Mouse (Mus musculus) layer of hippocampus, adult 8-10 months (tissue): ENCODE data around the gene Lig1. TPM values are rescaled to one million over a fixed set of nuclear protein-coding genes. Genes with fewer than 3 reads are reported as not detected.
"Not testable (repeated sequence)": the region's sequence is repeated elsewhere in the genome, so short reads cannot be mapped to it uniquely, and the experiment has no call there.

ENCODE experiments used
- DNase-seq, 2 experiments: peaks; one replicate each; pipeline ENCODE4 v3.0.0; 2022; ENCODE audit warnings: low spot score in 2 of 2
- total RNA-seq, 4 experiments: library from RNA; stranded (reverse); gene quantifications; 2 replicates each; pipeline ENCODE4 v1.2.4; 2022

Lig1 gene
- 10 to 100 TPM in 2 of 4 experiments, 1 to 10 TPM in 2; 7.6 to 10.1 (median 9.3) TPM for total RNA-seq

GRCm38 (mm10) chr7:13277081-13277480 is at the start of gene Lig1:
Lig1 (plus strand) TSS chr7:13277283.
- DNase-seq, result no peak

GRCm38 (mm10) chr7:13260746-13261700 is 16.1 kb upstream of the Lig1 start:
- no peak for DNase-seq

- no peak for DNase-seq
Observed at GRCm38 (mm10) chr7:13263851-13264250, 13.2 kb upstream of the Lig1 start.

- DNase-seq, result no peak
Observed at GRCm38 (mm10) chr7:13264396-13264795, 12.7 kb upstream of the Lig1 start.

- DNase-seq, result no peak
Observed at GRCm38 (mm10) chr7:13268749-13269260, 8.3 kb upstream of the Lig1 start.

- no peak for DNase-seq
Observed at GRCm38 (mm10) chr7:13269394-13269793, 7.7 kb upstream of the Lig1 start.

- DNase-seq, result no peak
Observed at GRCm38 (mm10) chr7:13271704-13272103, 5.4 kb upstream of the Lig1 start.

- DNase-seq, result no peak
Observed at GRCm38 (mm10) chr7:13277833-13278232, 750 bp downstream of the Lig1 start.

- DNase-seq, result peak; percentile 87 to 91
Observed at GRCm38 (mm10) chr7:13278308-13278891, 1.3 kb downstream of the Lig1 start, which contains the start of gene Zswim9. Zswim9 (minus strand) TSS chr7:13278721.

GRCm38 (mm10) chr7:13278957-13279356 is 1.9 kb downstream of the Lig1 start:
- not testable (repeated sequence) for DNase-seq

GRCm38 (mm10) chr7:13288621-13289020 is 11.5 kb downstream of the Lig1 start:
- DNase-seq, result no peak

GRCm38 (mm10) chr7:13290041-13290675 is 13.1 kb downstream of the Lig1 start:
- DNase-seq, result no peak

- no peak for DNase-seq
Observed at GRCm38 (mm10) chr7:13291370-13291769, 14.3 kb downstream of the Lig1 start.

GRCm38 (mm10) chr7:13293878-13294855 is 17.1 kb downstream of the Lig1 start:
- no peak for DNase-seq

- no peak for DNase-seq
Observed at GRCm38 (mm10) chr7:13295256-13295655, 18.2 kb downstream of the Lig1 start.

- DNase-seq, result no peak
Observed at GRCm38 (mm10) chr7:13297636-13298035, 20.6 kb downstream of the Lig1 start.

GRCm38 (mm10) chr7:13298821-13299220 is 21.7 kb downstream of the Lig1 start:
- no peak for DNase-seq

GRCm38 (mm10) chr7:13301643-13302042 is 24.6 kb downstream of the Lig1 start:
- DNase-seq, result no peak

- no peak for DNase-seq
Observed at GRCm38 (mm10) chr7:13302780-13303179, 25.7 kb downstream of the Lig1 start.

GRCm38 (mm10) chr7:13303372-13303771 is 26.3 kb downstream of the Lig1 start:
- DNase-seq, result no peak

GRCm38 (mm10) chr7:13309407-13309806 is 32.3 kb downstream of the Lig1 start:
- DNase-seq, result no peak
